Mouse (Mus musculus): ENCODE results near the gene Cachd1. TPM values are rescaled to one million over a fixed set of nuclear protein-coding genes. Genes with fewer than 3 reads are reported as not detected.

The Cachd1 gene
- polyA plus RNA-seq, 1 experiment from 2014 or later, result 7.0 TPM

DNA sequence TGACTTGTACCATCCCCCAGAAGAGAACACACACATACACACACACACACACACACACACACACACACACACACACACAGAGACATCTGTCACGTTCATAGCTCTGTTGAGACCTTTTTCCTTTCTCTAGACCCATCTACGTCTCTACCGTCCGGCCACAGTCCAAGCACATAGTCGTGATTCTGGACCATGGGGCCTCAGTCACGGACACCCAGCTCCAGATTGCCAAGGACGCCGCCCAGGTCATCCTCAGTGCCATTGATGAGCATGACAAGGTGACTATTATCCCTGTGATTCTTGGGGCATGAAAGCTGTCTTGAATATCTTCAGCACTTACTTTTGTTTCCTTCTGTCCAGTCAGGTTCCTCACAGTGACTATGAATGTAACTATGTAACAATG, 175.4 kb downstream of the Cachd1 start:
- Histone ChIP-seq H3K36me3 (ENCODE audit: control insufficient read depth, insufficient read depth, low read length) (peaks cover 2% of the 10 kb centered on the region; the same call in 1 of the 2 replicates), H3K4me2 (replicated peaks; ENCODE audit: low read depth) (no peak overlapping the region), H3K9me3 (ENCODE audit: control insufficient read depth, low read length) (no peaks in the 10 kb centered on the region), H3K4me1 (replicated peaks; ENCODE audit: control insufficient read depth, insufficient read depth) (no peaks in the 10 kb centered on the region), H3K4me3 (ENCODE audit: low read depth, low read length) (no peak overlapping the region), H3K27me3 (ENCODE audit: control insufficient read depth, insufficient read depth, low read length) (no peaks in the 10 kb centered on the region), H3K9ac (ENCODE audit: low read length) (no peak overlapping the region), H3K27ac (replicated peaks) (no peak overlapping the region)
- no peak for TF ChIP-seq EP300 (optimal IDR thresholded peaks at IDR 0.05)
- no peak for TF ChIP-seq CTCF (IDR thresholded peaks at IDR 0.05; ENCODE audit: low read depth)
- DNase-seq (ENCODE audit: low spot score) (no peak), ATAC-seq (ENCODE audit: low FRiP score, low TSS enrichment) (no peak)
- WGBS, result 93% methylated on average over 8 of the region's 8 CpGs

- Histone ChIP-seq H3K9ac (ENCODE audit: low read length) (no peak overlapping the region), H3K36me3 (ENCODE audit: control insufficient read depth, insufficient read depth, low read length) (peaks cover 12% of the 10 kb centered on the region), H3K27ac (replicated peaks) (no peak overlapping the region), H3K4me2 (replicated peaks; ENCODE audit: low read depth) (no peak overlapping the region), H3K4me3 (ENCODE audit: low read depth, low read length) (no peak overlapping the region), H3K27me3 (ENCODE audit: control insufficient read depth, insufficient read depth, low read length) (no peaks in the 10 kb centered on the region), H3K4me1 (replicated peaks; ENCODE audit: control insufficient read depth, insufficient read depth) (no peaks in the 10 kb centered on the region), H3K9me3 (ENCODE audit: control insufficient read depth, low read length) (no peaks in the 10 kb centered on the region)
- no peak for TF ChIP-seq CTCF (IDR thresholded peaks at IDR 0.05; ENCODE audit: low read depth)
- TF ChIP-seq EP300 (optimal IDR thresholded peaks at IDR 0.05), result no peak
- ATAC-seq (ENCODE audit: low FRiP score, low TSS enrichment), result no peak
- WGBS, result 61% methylated on average over 1 of the region's 1 CpGs
- DNase-seq (ENCODE audit: low spot score), result no peak
Measured at GRCm38 (mm10) chr4:100963341-100963740, 186.9 kb downstream of the Cachd1 start.

DNA sequence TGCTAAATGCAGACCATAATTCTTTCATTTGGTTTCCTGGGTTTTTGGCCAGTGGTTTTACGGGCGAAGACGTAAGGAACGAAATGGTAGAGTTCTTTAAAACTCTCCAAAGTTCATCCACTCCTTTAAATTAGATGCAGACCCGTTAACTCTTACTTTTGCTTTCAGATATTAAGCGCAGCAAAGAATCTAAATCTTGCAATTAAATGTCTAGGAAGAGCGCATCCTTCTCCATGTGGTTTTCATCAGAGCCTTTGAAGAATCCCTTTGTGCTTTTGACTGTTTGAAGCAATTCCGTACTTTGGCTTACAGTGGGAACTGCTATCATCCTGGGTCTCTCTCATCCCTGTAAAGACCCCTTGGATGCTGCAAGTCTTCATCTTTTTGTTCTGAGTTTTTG, 187.3 kb downstream of the Cachd1 start:
- Histone ChIP-seq H3K4me2 (replicated peaks; ENCODE audit: low read depth) (no peak overlapping the region), H3K9ac (ENCODE audit: low read length) (no peak overlapping the region), H3K36me3 (ENCODE audit: control insufficient read depth, insufficient read depth, low read length) (peaks cover 12% of the 10 kb centered on the region), H3K9me3 (ENCODE audit: control insufficient read depth, low read length) (no peaks in the 10 kb centered on the region), H3K4me1 (replicated peaks; ENCODE audit: control insufficient read depth, insufficient read depth) (no peaks in the 10 kb centered on the region), H3K27me3 (ENCODE audit: control insufficient read depth, insufficient read depth, low read length) (no peaks in the 10 kb centered on the region), H3K27ac (replicated peaks) (no peak overlapping the region), H3K4me3 (ENCODE audit: low read depth, low read length) (no peak overlapping the region)
- TF ChIP-seq EP300 (optimal IDR thresholded peaks at IDR 0.05) (no peak), CTCF (IDR thresholded peaks at IDR 0.05; ENCODE audit: low read depth) (no peak)
- ATAC-seq (ENCODE audit: low FRiP score, low TSS enrichment), result no peak
- DNase-seq (ENCODE audit: low spot score), result no peak
- WGBS, result 80% methylated on average over 8 of the region's 8 CpGs

DNA sequence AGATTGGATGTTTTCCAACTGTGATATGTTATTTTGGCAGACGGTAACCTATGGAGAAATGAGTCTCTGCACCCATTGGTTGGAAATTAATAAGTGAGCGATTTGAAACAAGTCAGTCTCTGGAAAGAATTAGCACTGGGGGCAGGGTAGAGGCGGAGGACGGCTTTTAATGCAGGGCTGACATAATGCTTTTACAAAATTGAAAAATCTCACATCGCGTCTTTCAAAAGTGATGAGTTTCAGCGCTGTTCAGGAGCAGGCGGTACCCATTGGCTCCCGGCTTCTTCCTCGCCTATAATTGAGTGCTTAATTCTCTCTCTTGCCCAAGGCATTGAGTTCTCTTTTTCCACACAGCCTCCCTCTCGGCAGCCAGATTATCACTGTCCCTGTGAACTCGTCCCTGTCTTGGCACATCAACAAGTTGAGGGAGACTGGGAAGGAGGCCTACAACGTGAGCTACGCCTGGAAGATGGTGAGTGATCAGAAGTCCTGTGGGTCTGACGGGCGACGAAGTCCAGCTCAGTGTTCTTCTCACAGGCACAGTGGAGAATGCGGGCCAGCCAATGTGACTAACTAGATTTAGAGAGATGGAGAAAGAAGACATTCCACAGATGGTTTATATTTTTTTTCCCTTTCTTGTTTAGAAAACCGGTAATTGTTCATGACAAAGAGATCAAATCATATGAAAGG, 191.4 kb downstream of the Cachd1 start:
- no peaks in the 10 kb centered on the region for H3K4me1 ChIP-seq (replicated peaks; ENCODE audit: control insufficient read depth, insufficient read depth)
- no peak for ATAC-seq (ENCODE audit: low FRiP score, low TSS enrichment)
- H3K4me2 ChIP-seq (replicated peaks; ENCODE audit: low read depth), result no peak overlapping the region
- no peak overlapping the region for H3K4me3 ChIP-seq (ENCODE audit: low read depth, low read length)
- peaks cover 7% of the 10 kb centered on the region for H3K36me3 ChIP-seq (ENCODE audit: control insufficient read depth, insufficient read depth, low read length)
- no peak overlapping the region for H3K27ac ChIP-seq (replicated peaks)
- 53% methylated on average over 19 of the region's 19 CpGs for WGBS
- TF ChIP-seq EP300 (optimal IDR thresholded peaks at IDR 0.05) (no peak), CTCF (IDR thresholded peaks at IDR 0.05; ENCODE audit: low read depth) (no peak)
- H3K9me3 ChIP-seq (ENCODE audit: control insufficient read depth, low read length), result no peaks in the 10 kb centered on the region
- H3K9ac ChIP-seq (ENCODE audit: low read length), result no peak overlapping the region
- H3K27me3 ChIP-seq (ENCODE audit: control insufficient read depth, insufficient read depth, low read length), result no peaks in the 10 kb centered on the region
- DNase-seq (ENCODE audit: low spot score), result no peak

GRCm38 (mm10) chr4:100973641-100974454, 197.4 kb downstream of the Cachd1 start:
- H3K9ac ChIP-seq (ENCODE audit: low read length), result no peak overlapping the region
- H3K4me1 ChIP-seq (replicated peaks; ENCODE audit: control insufficient read depth, insufficient read depth), result no peaks in the 10 kb centered on the region
- no peak overlapping the region for H3K4me2 ChIP-seq (replicated peaks; ENCODE audit: low read depth)
- H3K27ac ChIP-seq (replicated peaks), result no peak overlapping the region
- H3K36me3 ChIP-seq (ENCODE audit: control insufficient read depth, insufficient read depth, low read length), result peaks cover 8% of the 10 kb centered on the region
- DNase-seq (ENCODE audit: low spot score), result no peak
- WGBS, result 85% methylated on average over 16 of the region's 16 CpGs
- H3K27me3 ChIP-seq (ENCODE audit: control insufficient read depth, insufficient read depth, low read length), result no peaks in the 10 kb centered on the region
- no peak overlapping the region for H3K4me3 ChIP-seq (ENCODE audit: low read depth, low read length)
- ATAC-seq (ENCODE audit: low FRiP score, low TSS enrichment), result no peak
- TF ChIP-seq EP300 (optimal IDR thresholded peaks at IDR 0.05), result no peak
- no peak for TF ChIP-seq CTCF (IDR thresholded peaks at IDR 0.05; ENCODE audit: low read depth)
- H3K9me3 ChIP-seq (ENCODE audit: control insufficient read depth, low read length), result no peaks in the 10 kb centered on the region

All from stomach, postnatal 0 days (tissue).